In genomic region chr5:24843103-24843475, GRCm38 (mm10) we compare ENCODE assay signal across 8 mouse cellular contexts. TPM values are rescaled to one million over a fixed set of nuclear protein-coding genes. Genes with fewer than 3 reads are reported as not detected.
DNase-seq lines count a peak whose midpoint lies in the region; ATAC-seq and TF ChIP-seq lines count a peak whose summit lies in the region.

No protein-coding gene starts in this region.

- peaks cover 33% of the 10 kb centered on the region for H3K4me1 ChIP-seq in heart, embryonic 10.5 days
- peaks cover 15% of the 10 kb centered on the region for H3K4me1 ChIP-seq in thymus, adult 2 months (replicated peaks; ENCODE audit: control insufficient read depth, insufficient read depth, low read length)
- peaks cover 8% of the 10 kb centered on the region for H3K4me1 ChIP-seq in intestine, embryonic 15.5 days (replicated peaks)
- peaks cover 29% of the 10 kb centered on the region for H3K4me1 ChIP-seq in midbrain, embryonic 16.5 days (ENCODE audit: control insufficient read depth, insufficient read depth, low read length)

- DNase-seq in heart, embryonic 10.5 days (ENCODE audit: low spot score) = no peak
- DNase-seq in heart, postnatal 14 days = no peak
- DNase-seq in thymus, adult 2 months = no peak
- DNase-seq in thymus, postnatal 25 days = no peak
- no peak for DNase-seq in cerebellum, postnatal 4 days (ENCODE audit: low spot score in 2 of 2)
- DNase-seq in spleen, adult 18-20 months = no peak

- peak; percentile 31 for ATAC-seq in intestine, embryonic 15.5 days
- ATAC-seq in midbrain, embryonic 16.5 days = peak; percentile 49

- H3K4me2 ChIP-seq in intestine, embryonic 15.5 days (replicated peaks) = peak overlapping the region; percentile 88
- peak overlapping the region; percentile 84 for H3K4me2 ChIP-seq in midbrain, embryonic 16.5 days (ENCODE audit: low read length)

- H3K4me3 ChIP-seq in heart, embryonic 10.5 days = peak overlapping the region; percentile 89
- peak overlapping the region; percentile 67 for H3K4me3 ChIP-seq in thymus, adult 2 months (ENCODE audit: control insufficient read depth, insufficient read depth, low read length)
- peak overlapping the region; percentile 46 for H3K4me3 ChIP-seq in intestine, embryonic 15.5 days (replicated peaks)
- peak overlapping the region; percentile 85 for H3K4me3 ChIP-seq in midbrain, embryonic 16.5 days (ENCODE audit: low read depth, low read length)

- 3% methylated on average over 21 of the region's 21 CpGs for WGBS in heart, embryonic 10.5 days
- under 1% methylated on average over 21 of the region's 21 CpGs for WGBS in thymus, adult 2 months
- WGBS in intestine, embryonic 15.5 days = 1% methylated on average over 21 of the region's 21 CpGs
- WGBS in midbrain, embryonic 16.5 days = 1% methylated on average over 21 of the region's 21 CpGs

- H3K27ac ChIP-seq in heart, embryonic 10.5 days = peak overlapping the region; percentile 97
- H3K27ac ChIP-seq in thymus, adult 2 months (ENCODE audit: control insufficient read depth, insufficient read depth, low read length) = peak overlapping the region; percentile 85
- H3K27ac ChIP-seq in intestine, embryonic 15.5 days = peak overlapping the region; percentile 91
- peak overlapping the region; percentile 90 for H3K27ac ChIP-seq in midbrain, embryonic 16.5 days (ENCODE audit: low read length)

- no peaks in the 10 kb centered on the region for H3K9me3 ChIP-seq in heart, embryonic 10.5 days
- no peaks in the 10 kb centered on the region for H3K9me3 ChIP-seq in intestine, embryonic 15.5 days
- no peaks in the 10 kb centered on the region for H3K9me3 ChIP-seq in midbrain, embryonic 16.5 days (replicated peaks; ENCODE audit: control insufficient read depth, low read length, poor library complexity, severe bottlenecking)

- H3K27me3 ChIP-seq in heart, embryonic 10.5 days (ENCODE audit: insufficient read depth, poor library complexity, severe bottlenecking) = no peaks in the 10 kb centered on the region
- no peaks in the 10 kb centered on the region for H3K27me3 ChIP-seq in thymus, adult 2 months (ENCODE audit: control insufficient read depth, insufficient read depth, low read length)
- no peaks in the 10 kb centered on the region for H3K27me3 ChIP-seq in intestine, embryonic 15.5 days (replicated peaks)
- H3K27me3 ChIP-seq in midbrain, embryonic 16.5 days (ENCODE audit: control insufficient read depth, insufficient read depth, low read depth, low read length) = no peaks in the 10 kb centered on the region

- H3K36me3 ChIP-seq in heart, embryonic 10.5 days = peaks cover 5% of the 10 kb centered on the region; the same call in 1 of the 2 replicates
- H3K36me3 ChIP-seq in thymus, adult 2 months (ENCODE audit: control insufficient read depth, insufficient read depth, low read length) = no peaks in the 10 kb centered on the region
- H3K36me3 ChIP-seq in intestine, embryonic 15.5 days = no peaks in the 10 kb centered on the region
- H3K36me3 ChIP-seq in midbrain, embryonic 16.5 days (ENCODE audit: control insufficient read depth, insufficient read depth, low read length) = no peaks in the 10 kb centered on the region

- H3K9ac ChIP-seq in intestine, embryonic 15.5 days = peak overlapping the region; percentile 51
- peak overlapping the region; percentile 68 for H3K9ac ChIP-seq in midbrain, embryonic 16.5 days (ENCODE audit: low read depth, low read length)

- no peak for TF ChIP-seq CTCF in thymus, adult 2 months (IDR thresholded peaks at IDR 0.05; ENCODE audit: borderline replicate concordance, control insufficient read depth, extremely low read depth, insufficient read depth, low read length, poor library complexity)

- intact Hi-C loops in heart, postnatal 14 days (cut with DNase I) = loop anchor here (5.0 kb wide), 1 partner anchor 64 kb away; no protein-coding TSS in a partner anchor

- TF ChIP-seq POLR2A in thymus, adult 2 months (IDR thresholded peaks at IDR 0.05; ENCODE audit: control insufficient read depth, extremely low read depth, insufficient read depth, low read length, poor library complexity) = no peak

RNA-seq across cellular contexts. Expression of gene Rheb, which starts 0.7 kb away (rescaled TPM):
- polyA plus RNA-seq in heart, embryonic 10.5 days (2016; fragmentation: Nextera tagmentation; extraction: Ambion mirVana) = 219 and 225 TPM in 2 replicates
- total RNA-seq in heart, postnatal 14 days (2021) = 10 to 100 TPM; 71.6 to 78.1 TPM
- polyA plus RNA-seq in thymus, adult 2 months (2012; rRNA removed) = 23.1 and 26.2 TPM in 2 replicates
- 209 and 246 TPM in 2 replicates for polyA plus RNA-seq in intestine, embryonic 15.5 days (2015; fragmentation: Nextera tagmentation; extraction: Ambion mirVana)
- polyA plus RNA-seq in midbrain, embryonic 16.5 days (2015; fragmentation: Nextera tagmentation; extraction: Ambion mirVana) = 255 and 277 TPM in 2 replicates
